ENCODE assay signal across 1 mouse cellular context in the genomic region with DNA sequence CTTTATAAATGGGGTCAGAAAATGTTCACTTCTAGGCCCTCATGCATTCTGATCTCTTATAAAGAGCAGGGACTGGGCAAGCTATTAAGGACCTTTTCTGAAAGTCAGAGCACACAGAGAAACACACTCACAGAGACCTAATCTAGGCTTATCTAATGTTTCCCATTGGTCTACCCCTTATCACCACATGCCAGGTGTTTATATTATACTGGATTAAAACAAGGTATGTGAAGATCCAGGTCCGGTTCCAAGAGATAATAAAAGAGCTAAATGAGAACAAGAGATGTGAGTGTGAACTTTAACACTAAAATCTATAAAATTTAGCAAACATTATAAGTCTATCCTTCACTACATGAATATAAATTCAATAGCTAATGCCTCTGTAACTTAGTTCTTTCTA.
A peak's percentile ranks its signal among the peaks of the same experiment; 100 is the strongest.
TF ChIP-seq lines count a peak whose summit lies in the region.

No protein-coding gene starts in this region.

TF ChIP-seq in MEL, 35 proteins besides CTCF, POLR2A, EP300 and RAD21 (continued from another document):
- peak; percentile 42; the same call in 1 of the 2 replicates for TF ChIP-seq ETS1 (IDR thresholded peaks at IDR 0.05; ENCODE audit: low read depth, low read length)
